In the genomic region with DNA sequence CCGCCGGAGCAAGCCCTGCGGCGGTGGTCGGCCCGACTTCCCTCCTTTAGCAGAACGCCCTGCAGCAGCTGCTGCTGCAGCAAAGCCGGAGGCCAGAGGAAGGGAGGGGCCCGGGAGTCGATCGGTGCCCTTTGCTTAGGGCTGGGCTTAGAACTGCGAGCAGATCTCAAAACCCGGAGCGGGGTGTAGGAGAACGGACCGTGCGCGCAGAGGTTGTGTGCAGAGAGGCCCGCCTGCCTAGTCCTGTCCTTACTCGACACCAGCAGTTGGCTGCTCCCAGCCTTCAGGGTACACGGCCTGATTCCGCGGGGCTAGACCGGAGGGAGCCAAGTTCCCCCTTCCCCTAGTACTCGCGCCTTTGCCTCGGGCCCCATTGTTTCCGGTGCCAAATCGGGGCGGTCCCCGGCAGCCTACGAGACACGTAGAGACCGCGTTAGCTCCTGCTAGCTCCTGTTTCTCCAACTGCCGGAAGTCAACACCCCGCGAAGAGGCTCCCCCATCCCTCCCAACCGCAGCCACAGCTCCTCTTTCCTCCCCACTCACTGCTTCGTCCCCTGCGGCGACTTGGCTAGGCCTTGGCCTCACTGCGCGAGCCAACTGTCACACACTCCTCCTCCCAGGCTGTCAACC, we compare ENCODE assay signal across 2 mouse cellular contexts.
A peak's percentile ranks its signal among the peaks of the same experiment; 100 is the strongest.
TF ChIP-seq lines count a peak whose summit lies in the region.

Gene Lnpep (minus strand): TSS at position 94 of the 630 bp plus-strand sequence.

TF ChIP-seq in C2C12, 6 proteins besides CTCF, POLR2A, EP300 and RAD21 (continued from another document):
- no peak for TF ChIP-seq MYOD1 (IDR thresholded peaks at IDR 0.05; ENCODE audit: control insufficient read depth, insufficient read length, low read depth)
- TF ChIP-seq CEBPB (IDR thresholded peaks at IDR 0.05; ENCODE audit: low read depth) = no peak
- TF ChIP-seq MAX (IDR thresholded peaks at IDR 0.05) = peak; percentile 51
- TF ChIP-seq USF1 (IDR thresholded peaks at IDR 0.05; ENCODE audit: low read depth) = no peak

TF ChIP-seq in myocyte, 11 proteins besides CTCF, POLR2A, EP300 and RAD21 (continued from another document):
- no peak for TF ChIP-seq USF1 (IDR thresholded peaks at IDR 0.05; ENCODE audit: low read depth)
- peak; percentile 76 for TF ChIP-seq SRF (IDR thresholded peaks at IDR 0.05; ENCODE audit: control insufficient read depth, insufficient read length, low read depth)
- peak in 2 of 3 experiments; percentile 23 to 62 for TF ChIP-seq MYOD1 (IDR thresholded peaks at IDR 0.05; ENCODE audit: control insufficient read depth in 1 of 3, insufficient read length in 2 of 3, low read depth in 2 of 3)
- no peak for TF ChIP-seq E2F4 (IDR thresholded peaks at IDR 0.05; ENCODE audit: insufficient read depth)
- TF ChIP-seq CEBPB (IDR thresholded peaks at IDR 0.05; ENCODE audit: insufficient read depth, poor library complexity, severe bottlenecking) = no peak
- TF ChIP-seq TCF12 (IDR thresholded peaks at IDR 0.05; ENCODE audit: insufficient read depth, poor library complexity, severe bottlenecking) = no peak
- no peak for TF ChIP-seq TCF3 (IDR thresholded peaks at IDR 0.05; ENCODE audit: insufficient read length, low read depth)
- no peak for TF ChIP-seq REST (IDR thresholded peaks at IDR 0.05; ENCODE audit: insufficient read depth, insufficient read length)
